Mouse (Mus musculus) heart, embryonic 12.5 days (tissue): Measurements from ENCODE around the gene Slf2. TPM values are rescaled to one million over a fixed set of nuclear protein-coding genes. Genes with fewer than 3 reads are reported as not detected.

Experiments used
- ATAC-seq: fragments of 200-750 bp; cut with Nextera tagmentation; 2 replicates; pipeline ENCODE4 v1.8.0; 2017; ENCODE audit warnings: moderate TSS enrichment, moderate library complexity; ENCODE audit not compliant: insufficient number of reproducible peaks, low FRiP score
- H3K27ac ChIP-seq: fragments of 300-500 bp; sonication (generic); 2 replicates; pipeline ENCODE4 v1.5.1; 2016; ENCODE audit warnings: mild to moderate bottlenecking, moderate library complexity; ENCODE audit not compliant: poor library complexity, severe bottlenecking
- H3K27me3 ChIP-seq: fragments of 300-500 bp; sonication (generic); replicated peaks from 2 replicates; pipeline ENCODE4 v1.6.1; 2016; ENCODE audit warnings: mild to moderate bottlenecking, moderate library complexity
- H3K36me3 ChIP-seq: fragments of 300-500 bp; sonication (generic); 2 replicates; pipeline ENCODE4 v1.6.1; 2016; ENCODE audit warnings: mild to moderate bottlenecking, moderate library complexity
- H3K4me1 ChIP-seq: fragments of 300-500 bp; sonication (generic); replicated peaks from 2 replicates; pipeline ENCODE4 v1.6.1; 2016; ENCODE audit warnings: mild to moderate bottlenecking
- H3K4me2 ChIP-seq: fragments of 300-500 bp; sonication (generic); 2 replicates; pipeline ENCODE4 v1.6.1; 2016; ENCODE audit warnings: mild to moderate bottlenecking, moderate library complexity
- H3K4me3 ChIP-seq: fragments of 300-500 bp; sonication (generic); 2 replicates; pipeline ENCODE4 v1.5.1; 2016; ENCODE audit warnings: mild to moderate bottlenecking
- H3K9ac ChIP-seq: fragments of 300-500 bp; sonication (generic); 2 replicates; pipeline ENCODE4 v1.6.1; 2016; ENCODE audit warnings: mild to moderate bottlenecking, moderate library complexity
- H3K9me3 ChIP-seq: fragments of 300-500 bp; sonication (generic); replicated peaks from 2 replicates; pipeline ENCODE4 v1.6.1; 2016; ENCODE audit warnings: mild to moderate bottlenecking, moderate library complexity
- WGBS: fragments of 180-500 bp; shearing (Covaris S2); methylation state at CpG from one replicate; pipeline ENCODE4 v1.1.7; 2016; 5-methylcytosine and 5-hydroxymethylcytosine counted together
- polyA plus RNA-seq: library from polyadenylated mRNA; unstranded; fragments of >200 nt; fragmentation: Nextera tagmentation; extraction: Ambion mirVana; gene quantifications from 2 replicates; pipeline ENCODE4 v1.2.1, GENCODE M21; 2016

Gene Slf2
- polyA plus RNA-seq, 1 experiment from 2014 or later: 51.4 TPM

GRCm38 (mm10) chr19:44898646-44899045 is 32.3 kb upstream of the Slf2 start:
- Histone ChIP-seq H3K4me2 (no peak overlapping the region), H3K9ac (no peak overlapping the region), H3K4me1 (peaks cover 47% of the 10 kb centered on the region), H3K27me3 (peaks cover 25% of the 10 kb centered on the region), H3K4me3 (no peak overlapping the region), H3K9me3 (no peaks in the 10 kb centered on the region), H3K27ac (no peak overlapping the region), H3K36me3 (no peaks in the 10 kb centered on the region)
- ATAC-seq: no peak
- WGBS: 25% methylated on average over 3 of the region's 3 CpGs

DNA sequence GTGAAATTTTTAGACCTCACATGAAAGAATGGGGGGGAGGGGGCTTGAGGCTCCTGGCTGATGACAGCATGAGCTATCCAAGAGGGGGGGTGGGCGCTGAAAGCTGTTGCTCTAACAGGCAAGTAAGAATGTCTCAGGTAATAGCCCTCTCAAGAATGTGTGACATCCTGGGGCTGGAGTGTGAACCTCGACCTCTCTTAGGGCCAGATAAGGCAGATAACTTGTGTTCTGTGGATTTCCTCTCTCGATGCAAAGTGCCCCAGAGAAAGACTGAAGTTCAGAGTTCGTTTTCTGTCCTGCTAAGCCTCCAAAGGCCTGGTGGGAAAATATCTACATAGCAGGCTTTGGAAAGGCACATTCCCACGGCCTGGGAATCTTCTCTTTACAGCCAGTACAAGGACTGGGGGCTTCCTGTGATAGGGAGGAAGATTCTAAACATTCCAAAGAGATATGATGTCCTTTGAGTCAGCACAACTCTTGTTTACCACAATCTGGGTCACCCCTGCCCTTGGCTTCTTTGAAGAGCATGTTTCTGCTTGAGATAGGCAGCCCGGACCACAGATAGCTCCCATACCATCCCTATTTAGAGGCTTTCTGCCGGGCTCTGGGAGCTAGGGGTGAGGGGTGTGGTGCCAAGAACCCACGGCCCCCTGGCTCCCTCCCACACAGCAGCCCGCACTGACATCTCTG is 31.7 kb upstream of the Slf2 start:
- peaks cover 19% of the 10 kb centered on the region for H3K27me3 ChIP-seq
- no peaks in the 10 kb centered on the region for H3K36me3 ChIP-seq
- no peak overlapping the region for H3K4me3 ChIP-seq
- no peak overlapping the region for H3K9ac ChIP-seq
- 8% methylated on average over 9 of the region's 9 CpGs for WGBS
- H3K9me3 ChIP-seq: no peaks in the 10 kb centered on the region
- H3K27ac ChIP-seq: peak overlapping the region; percentile 74
- ATAC-seq: peak; percentile 20; the same call in 1 of the 2 replicates
- peaks cover 50% of the 10 kb centered on the region for H3K4me1 ChIP-seq
- H3K4me2 ChIP-seq: no peak overlapping the region

GRCm38 (mm10) chr19:44899947-44900773 is 30.8 kb upstream of the Slf2 start:
- H3K9ac ChIP-seq: no peak overlapping the region
- peaks cover 54% of the 10 kb centered on the region for H3K4me1 ChIP-seq
- H3K4me2 ChIP-seq: peak overlapping the region; percentile 19
- WGBS: 31% methylated on average over 22 of the region's 22 CpGs
- no peaks in the 10 kb centered on the region for H3K9me3 ChIP-seq
- H3K27ac ChIP-seq: peak overlapping the region; percentile 74
- ATAC-seq: peak; percentile 30; the same call in 1 of the 2 replicates
- H3K27me3 ChIP-seq: peaks cover 16% of the 10 kb centered on the region
- H3K36me3 ChIP-seq: no peaks in the 10 kb centered on the region
- H3K4me3 ChIP-seq: no peak overlapping the region

DNA sequence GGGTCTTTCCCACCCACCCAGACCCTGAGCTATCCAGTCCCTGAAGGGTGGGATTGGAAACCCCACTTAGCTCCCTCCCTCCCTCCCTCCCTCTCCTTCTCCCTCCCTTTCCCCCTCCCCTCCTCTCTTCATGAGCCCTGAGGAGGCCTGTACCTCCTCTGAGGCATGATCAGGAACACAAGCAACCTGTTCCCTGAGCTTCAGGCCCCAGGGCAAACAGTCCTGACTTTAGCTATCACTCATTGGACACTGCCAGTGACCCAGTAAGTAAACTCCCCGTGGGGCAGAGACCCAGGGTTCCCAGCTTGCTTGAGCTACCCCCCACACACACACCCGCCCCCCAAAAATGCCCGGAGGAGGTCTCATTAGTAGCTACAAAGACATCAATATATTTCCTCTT is 29.9 kb upstream of the Slf2 start:
- no peak overlapping the region for H3K4me3 ChIP-seq
- H3K27me3 ChIP-seq: peaks cover 9% of the 10 kb centered on the region
- peak overlapping the region; percentile 49; the same call in 1 of the 2 replicates for H3K27ac ChIP-seq
- no peaks in the 10 kb centered on the region for H3K36me3 ChIP-seq
- peaks cover 63% of the 10 kb centered on the region for H3K4me1 ChIP-seq
- H3K9me3 ChIP-seq: no peaks in the 10 kb centered on the region
- no peak overlapping the region for H3K4me2 ChIP-seq
- WGBS: 69% methylated on average over 3 of the region's 3 CpGs
- ATAC-seq: no peak
- no peak overlapping the region for H3K9ac ChIP-seq

GRCm38 (mm10) chr19:44902324-44902723 is 28.6 kb upstream of the Slf2 start:
- no peak overlapping the region for H3K9ac ChIP-seq
- H3K27ac ChIP-seq: no peak overlapping the region
- H3K27me3 ChIP-seq: no peaks in the 10 kb centered on the region
- H3K9me3 ChIP-seq: no peaks in the 10 kb centered on the region
- H3K4me3 ChIP-seq: no peak overlapping the region
- H3K4me2 ChIP-seq: no peak overlapping the region
- peaks cover 63% of the 10 kb centered on the region for H3K4me1 ChIP-seq
- WGBS: 68% methylated on average over 4 of the region's 4 CpGs
- ATAC-seq: no peak
- no peaks in the 10 kb centered on the region for H3K36me3 ChIP-seq

GRCm38 (mm10) chr19:44903343-44904000 is 27.5 kb upstream of the Slf2 start:
- no peak overlapping the region for H3K27ac ChIP-seq
- ATAC-seq: no peak
- H3K4me1 ChIP-seq: peaks cover 63% of the 10 kb centered on the region
- H3K9me3 ChIP-seq: no peaks in the 10 kb centered on the region
- no peaks in the 10 kb centered on the region for H3K36me3 ChIP-seq
- H3K4me3 ChIP-seq: no peak overlapping the region
- WGBS: 51% methylated on average over 6 of the region's 6 CpGs
- H3K4me2 ChIP-seq: no peak overlapping the region
- no peak overlapping the region for H3K9ac ChIP-seq
- no peaks in the 10 kb centered on the region for H3K27me3 ChIP-seq

- no peaks in the 10 kb centered on the region for H3K9me3 ChIP-seq
- no peak overlapping the region for H3K4me3 ChIP-seq
- H3K4me2 ChIP-seq: no peak overlapping the region
- no peaks in the 10 kb centered on the region for H3K27me3 ChIP-seq
- peaks cover 63% of the 10 kb centered on the region for H3K4me1 ChIP-seq
- ATAC-seq: no peak
- WGBS: 46% methylated on average over 6 of the region's 6 CpGs
- no peaks in the 10 kb centered on the region for H3K36me3 ChIP-seq
- no peak overlapping the region for H3K27ac ChIP-seq
- no peak overlapping the region for H3K9ac ChIP-seq
Measured at GRCm38 (mm10) chr19:44904141-44904720, 26.7 kb upstream of the Slf2 start.

GRCm38 (mm10) chr19:44905316-44905715 is 25.6 kb upstream of the Slf2 start:
- H3K27me3 ChIP-seq: no peaks in the 10 kb centered on the region
- H3K4me2 ChIP-seq: no peak overlapping the region
- WGBS: 40% methylated on average over 4 of the region's 4 CpGs
- ATAC-seq: no peak
- H3K27ac ChIP-seq: peak overlapping the region; percentile 13; the same call in 1 of the 2 replicates
- H3K4me3 ChIP-seq: no peak overlapping the region
- no peaks in the 10 kb centered on the region for H3K9me3 ChIP-seq
- H3K9ac ChIP-seq: no peak overlapping the region
- H3K36me3 ChIP-seq: no peaks in the 10 kb centered on the region
- peaks cover 55% of the 10 kb centered on the region for H3K4me1 ChIP-seq

GRCm38 (mm10) chr19:44907851-44908690 is 22.9 kb upstream of the Slf2 start:
- ATAC-seq: peak; percentile 69

DNA sequence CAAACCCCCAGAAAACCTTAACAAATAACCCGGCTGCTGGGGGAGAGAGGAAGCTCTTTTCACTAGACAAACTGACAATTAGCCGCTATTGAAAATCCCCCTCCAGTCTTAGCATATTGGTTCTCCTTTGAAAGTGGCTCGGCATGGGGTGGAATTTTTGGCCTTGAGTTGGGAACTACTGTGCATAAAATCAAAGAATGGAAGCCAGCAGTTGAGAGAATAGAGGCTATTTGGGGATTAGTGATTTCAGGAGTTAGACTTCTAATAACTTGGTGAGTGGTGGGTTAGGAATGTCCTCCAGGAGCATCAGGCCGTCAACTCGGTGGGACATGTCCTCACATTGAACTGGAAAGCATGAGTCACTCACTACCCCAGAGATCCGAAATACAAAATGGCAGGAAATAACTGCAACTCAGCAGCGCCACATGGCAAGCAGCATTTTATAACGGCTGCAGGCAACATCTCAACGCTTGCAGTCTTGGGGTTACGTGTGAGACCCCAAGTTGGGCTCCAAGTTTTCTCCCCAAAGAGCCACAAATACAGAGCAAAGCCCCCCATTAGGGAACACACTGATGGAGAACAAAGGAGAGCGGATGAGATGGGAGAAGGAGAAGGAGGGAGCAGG is 22.0 kb upstream of the Slf2 start:
- Histone ChIP-seq H3K4me2 (no peak overlapping the region), H3K9me3 (no peaks in the 10 kb centered on the region), H3K27ac (peak overlapping the region; percentile 78), H3K9ac (no peak overlapping the region), H3K27me3 (no peaks in the 10 kb centered on the region), H3K4me1 (peaks cover 37% of the 10 kb centered on the region), H3K4me3 (no peak overlapping the region), H3K36me3 (no peaks in the 10 kb centered on the region)
- ATAC-seq: no peak
- 55% methylated on average over 11 of the region's 11 CpGs for WGBS

More at GRCm38 (mm10) chr19:44907851-44908690, 22.9 kb upstream of the Slf2 start:
- no peak overlapping the region for H3K4me3 ChIP-seq
- no peaks in the 10 kb centered on the region for H3K27me3 ChIP-seq
- no peaks in the 10 kb centered on the region for H3K36me3 ChIP-seq
- H3K4me2 ChIP-seq: no peak overlapping the region
- WGBS: 41% methylated on average over 15 of the region's 15 CpGs
- H3K9me3 ChIP-seq: no peaks in the 10 kb centered on the region
- no peak overlapping the region for H3K9ac ChIP-seq
- H3K4me1 ChIP-seq: peaks cover 37% of the 10 kb centered on the region
- H3K27ac ChIP-seq: peak overlapping the region; percentile 78
